Mouse (Mus musculus): ENCODE data around the gene Ifi27.

The Ifi27 gene

GRCm38 (mm10) chr12:103433986-103434731, at the start of gene Ifi27:
Ifi27 (plus strand) TSS chr12:103434211.
- CTCF ChIA-PET, result interaction anchor here (1.2 kb wide), 1 partner anchor 10 kb away, joined by 6 read pairs; the partner anchor contains the start of gene Ifi27l2a

GRCm38 (mm10) chr12:103388505-103389347, 45.3 kb upstream of the Ifi27 start, which contains the start of gene Otub2:
Otub2 (plus strand) TSS chr12:103388682.
- CTCF ChIA-PET, result interaction anchor here (0.5 kb wide), 1 partner anchor 246 kb away, joined by 4 read pairs; no protein-coding TSS in a partner anchor

- CTCF ChIA-PET, result interaction anchor here (0.5 kb wide), 1 partner anchor 246 kb away, joined by 4 read pairs; no protein-coding TSS in a partner anchor
Measured at GRCm38 (mm10) chr12:103389348-103389727, 44.7 kb upstream of the Ifi27 start.

- CTCF ChIA-PET, result no interaction called here
Measured at GRCm38 (mm10) chr12:103389982-103390381, 44.0 kb upstream of the Ifi27 start.

GRCm38 (mm10) chr12:103391098-103391497, 42.9 kb upstream of the Ifi27 start:
- CTCF ChIA-PET, result no interaction called here

GRCm38 (mm10) chr12:103393528-103393927, 40.5 kb upstream of the Ifi27 start:
- CTCF ChIA-PET, result no interaction called here

- CTCF ChIA-PET, result no interaction called here
Measured at GRCm38 (mm10) chr12:103395486-103396275, 38.3 kb upstream of the Ifi27 start.

GRCm38 (mm10) chr12:103396751-103397150, 37.3 kb upstream of the Ifi27 start:
- CTCF ChIA-PET, result no interaction called here

GRCm38 (mm10) chr12:103404131-103404530, 29.9 kb upstream of the Ifi27 start:
- CTCF ChIA-PET, result no interaction called here

- CTCF ChIA-PET, result interaction anchor here (0.5 kb wide), 1 partner anchor 43 kb away, joined by 5 read pairs; no protein-coding TSS in a partner anchor
Measured at GRCm38 (mm10) chr12:103407720-103408119, 26.3 kb upstream of the Ifi27 start, which contains the start of gene 9330161L09Rik. 9330161L09Rik (minus strand) TSS chr12:103407820.

- CTCF ChIA-PET, result interaction anchor here (0.5 kb wide), 1 partner anchor 43 kb away, joined by 5 read pairs; no protein-coding TSS in a partner anchor
Measured at GRCm38 (mm10) chr12:103408144-103408543, 25.9 kb upstream of the Ifi27 start.

GRCm38 (mm10) chr12:103425016-103425728, 8.8 kb upstream of the Ifi27 start:
- CTCF ChIA-PET, result interaction anchor here (0.7 kb wide), 1 partner anchor 70 kb away, joined by 3 read pairs; no protein-coding TSS in a partner anchor

GRCm38 (mm10) chr12:103425729-103426470, 8.1 kb upstream of the Ifi27 start, which contains the start of gene Ddx24:
Ddx24 (minus strand) TSS chr12:103425830.
- CTCF ChIA-PET, result interaction anchor here (0.5 to 0.7 kb wide), 2 partner anchors 69 to 282 kb away, joined by 3 to 4 read pairs; no protein-coding TSS in a partner anchor

- CTCF ChIA-PET, result no interaction called here
Measured at GRCm38 (mm10) chr12:103426710-103427109, 7.3 kb upstream of the Ifi27 start.

- CTCF ChIA-PET, result no interaction called here
Measured at GRCm38 (mm10) chr12:103433430-103433829, 581 bp upstream of the Ifi27 start.

GRCm38 (mm10) chr12:103434861-103435260, 850 bp downstream of the Ifi27 start:
- CTCF ChIA-PET, result interaction anchor here (1.2 kb wide), 1 partner anchor 9 kb away, joined by 6 read pairs; the partner anchor contains the start of gene Ifi27l2a

GRCm38 (mm10) chr12:103437601-103438000, 3.6 kb downstream of the Ifi27 start:
- CTCF ChIA-PET, result interaction anchor here (0.7 kb wide), 1 partner anchor 18 kb away, joined by 3 read pairs; no protein-coding TSS in a partner anchor

GRCm38 (mm10) chr12:103443524-103443923, 9.5 kb downstream of the Ifi27 start, which contains the start of gene Ifi27l2a:
Ifi27l2a (minus strand) TSS chr12:103443680.
- CTCF ChIA-PET, result interaction anchor here (1.0 to 2.2 kb wide), 2 partner anchors 9 to 125 kb away, joined by 3 to 6 read pairs; partner anchors contain the start of gene Ifi27

GRCm38 (mm10) chr12:103444261-103444660, 10.2 kb downstream of the Ifi27 start:
- CTCF ChIA-PET, result interaction anchor here (1.0 to 2.2 kb wide), 2 partner anchors 10 to 125 kb away, joined by 3 to 6 read pairs; partner anchors contain the start of gene Ifi27
